Mouse (Mus musculus) urinary bladder, postnatal 10 days (tissue): ENCODE measurements around the gene Adora3.

ENCODE experiments used
- DNase-seq: peaks from one replicate; pipeline ENCODE4 v3.0.0; 2022; ENCODE audit warnings: low spot score

Adora3 gene

DNA sequence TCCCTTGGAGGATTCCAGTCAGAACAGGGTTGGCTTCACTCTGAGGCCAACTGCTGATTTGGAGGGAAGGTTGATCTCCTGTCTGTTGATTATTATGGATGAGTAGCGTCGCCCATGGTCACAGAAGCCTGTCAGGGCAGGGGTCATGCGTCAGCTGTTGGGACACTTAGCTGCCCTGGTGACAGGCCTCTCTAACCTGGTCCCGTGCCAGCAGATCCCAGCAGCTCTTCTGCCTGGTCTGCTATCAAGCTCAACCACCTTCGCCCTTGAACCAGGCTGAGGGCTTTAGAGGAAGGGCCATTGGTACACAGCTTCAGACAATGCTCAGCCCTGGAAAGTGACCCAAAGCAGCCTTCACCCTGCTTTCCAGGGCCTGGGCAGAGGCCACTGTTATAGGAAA is 5.4 kb downstream of the Adora3 start:
- DNase-seq = no peak

DNA sequence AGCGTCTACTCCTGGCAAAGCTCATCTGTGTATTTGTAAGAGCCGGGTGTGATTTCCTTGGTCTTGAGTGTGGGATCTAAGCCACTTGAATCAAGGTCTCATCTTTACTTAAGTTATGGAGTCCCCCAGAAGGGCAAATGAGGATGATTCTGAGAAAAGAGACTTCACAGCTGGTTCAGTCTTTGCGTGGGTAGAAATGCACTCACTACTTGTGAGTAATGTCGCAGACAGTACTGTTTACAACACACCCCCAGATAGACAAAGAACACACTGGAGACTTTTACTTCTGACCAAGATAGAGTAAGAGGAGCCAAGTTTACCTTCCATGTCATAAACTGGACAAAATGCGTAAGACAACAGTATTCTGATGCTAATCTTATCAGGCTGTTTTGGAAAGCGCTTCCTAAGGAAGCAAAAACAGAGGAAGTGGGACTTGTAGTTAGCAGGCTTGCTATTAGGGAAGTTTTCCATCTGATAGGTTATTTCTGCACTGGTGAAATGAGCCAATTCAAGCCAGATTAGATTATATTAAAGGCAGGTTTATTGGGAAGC is 6.7 kb downstream of the Adora3 start:
- DNase-seq = no peak

- no peak for DNase-seq
These were observed 7.3 kb downstream of the Adora3 start for GRCm38 (mm10) chr3:105877919-105878318.

DNA sequence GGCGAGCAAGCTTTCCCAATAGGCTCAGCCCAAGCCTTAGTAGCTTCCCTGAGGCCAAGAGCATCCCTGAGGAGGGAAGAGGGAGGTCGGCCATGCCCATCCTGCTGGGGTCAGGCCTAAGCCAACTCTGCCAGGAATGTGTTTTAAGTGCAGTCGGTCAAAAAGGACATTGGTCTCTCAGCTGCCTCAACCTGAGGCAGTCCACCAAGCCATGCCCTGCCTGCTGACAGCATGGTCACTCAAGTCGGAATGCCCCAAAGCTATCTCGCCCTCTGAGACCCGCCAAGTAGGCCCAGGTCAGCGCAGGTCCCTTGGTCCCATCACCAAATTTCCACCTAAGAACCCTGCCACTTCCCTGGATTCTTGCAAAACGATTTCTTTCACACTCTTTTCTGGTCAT is 8.1 kb downstream of the Adora3 start:
- no peak for DNase-seq

DNA sequence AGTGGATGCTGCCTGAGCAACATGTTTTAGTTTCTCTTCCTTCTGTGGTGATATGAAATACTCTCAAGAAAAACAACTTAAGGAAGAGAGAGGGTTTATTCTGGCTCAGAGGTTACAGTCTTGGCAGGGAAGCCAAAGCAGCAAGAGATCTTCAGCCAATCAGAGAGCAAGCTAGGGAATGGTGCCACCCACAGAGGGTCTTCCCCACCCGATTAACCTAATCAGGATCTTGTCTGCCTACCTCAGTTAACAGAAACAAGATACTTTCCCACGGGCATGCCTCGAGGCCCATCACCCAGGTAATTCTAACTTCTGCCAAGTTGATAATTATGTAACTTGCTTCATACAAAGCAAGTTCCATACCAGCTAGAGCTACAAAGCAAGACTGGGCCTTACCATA is 9.8 kb downstream of the Adora3 start:
- DNase-seq = no peak

GRCm38 (mm10) chr3:105882105-105882504 is 11.4 kb downstream of the Adora3 start:
- no peak for DNase-seq

DNA sequence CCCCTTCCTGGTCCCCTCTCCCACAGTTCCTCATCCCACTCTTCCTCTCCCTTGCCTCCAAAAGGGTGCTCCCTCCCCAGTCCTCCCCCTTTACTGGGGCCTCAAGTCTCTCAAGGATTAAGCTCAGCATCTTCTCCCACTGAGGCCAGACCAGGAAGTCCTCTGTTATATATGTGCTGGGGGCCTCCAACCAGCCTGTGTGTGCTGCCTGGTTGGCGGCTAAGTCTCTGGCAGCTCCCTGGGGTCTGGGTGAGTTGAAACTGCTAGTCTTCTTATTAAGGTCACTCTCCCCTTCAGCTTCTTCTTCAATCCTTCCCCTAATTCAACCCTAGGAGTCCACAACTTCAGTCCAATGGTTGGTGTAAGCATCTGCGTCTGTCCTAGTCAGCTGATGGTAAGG is 12.5 kb downstream of the Adora3 start:
- no peak for DNase-seq

DNA sequence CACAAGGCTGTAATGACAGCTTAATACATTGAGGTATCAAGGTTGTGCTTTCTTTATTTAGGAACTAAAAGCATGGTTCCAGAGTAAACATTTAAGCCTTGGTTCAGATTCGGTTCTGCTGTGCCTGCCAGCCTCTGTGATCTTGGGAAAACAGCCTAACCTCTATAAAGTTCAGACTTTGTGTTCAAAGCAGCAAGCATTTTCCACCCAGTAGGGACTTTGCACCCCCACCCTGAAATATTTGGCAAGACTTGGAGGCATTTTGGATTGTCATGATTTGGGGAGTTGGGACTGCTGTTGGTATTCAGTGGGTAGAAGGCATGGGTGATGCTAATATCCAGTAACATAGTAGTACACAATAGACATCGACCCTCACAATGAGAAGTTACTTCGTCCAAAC is 18.3 kb downstream of the Adora3 start:
- DNase-seq = no peak

DNA sequence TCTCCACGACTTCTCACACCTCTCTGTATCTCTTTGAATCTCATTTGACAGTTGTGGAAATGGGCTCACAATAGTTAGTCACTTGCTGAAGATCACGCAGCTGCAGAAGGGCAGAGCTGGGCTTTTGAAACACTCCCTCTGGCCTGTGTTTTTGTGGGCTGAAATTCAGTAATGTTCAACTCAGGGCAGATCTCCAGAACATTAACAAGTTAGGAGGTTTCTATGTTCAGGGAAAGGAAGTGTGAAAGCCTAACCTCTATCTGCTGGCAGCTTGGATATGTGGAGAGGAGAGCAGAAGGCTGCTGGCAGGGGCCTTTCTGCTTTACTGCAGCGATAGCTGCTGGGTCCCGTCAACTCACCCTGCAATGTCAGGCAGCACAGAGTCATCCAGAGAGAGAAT is 19.6 kb downstream of the Adora3 start:
- no peak for DNase-seq

DNA sequence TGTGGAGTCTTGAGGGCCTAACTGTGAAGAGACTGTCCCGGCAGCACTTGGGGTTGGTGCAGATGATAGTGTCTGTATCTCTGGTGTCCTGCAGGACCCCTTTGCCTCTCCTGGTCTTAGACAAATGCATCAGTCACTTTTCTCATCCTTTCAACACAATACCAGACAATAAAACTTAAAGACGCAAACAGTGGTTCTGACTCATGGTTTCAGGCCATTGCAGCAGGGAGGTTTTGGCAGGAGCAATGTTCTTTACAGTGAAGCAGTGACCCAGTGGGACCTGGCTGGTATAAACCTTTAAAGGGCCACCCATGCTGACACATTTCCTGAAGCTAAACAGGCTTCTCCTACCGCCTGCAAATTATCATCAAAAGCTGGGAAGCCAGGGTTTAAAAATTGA is 20.5 kb downstream of the Adora3 start:
- no peak for DNase-seq

DNA sequence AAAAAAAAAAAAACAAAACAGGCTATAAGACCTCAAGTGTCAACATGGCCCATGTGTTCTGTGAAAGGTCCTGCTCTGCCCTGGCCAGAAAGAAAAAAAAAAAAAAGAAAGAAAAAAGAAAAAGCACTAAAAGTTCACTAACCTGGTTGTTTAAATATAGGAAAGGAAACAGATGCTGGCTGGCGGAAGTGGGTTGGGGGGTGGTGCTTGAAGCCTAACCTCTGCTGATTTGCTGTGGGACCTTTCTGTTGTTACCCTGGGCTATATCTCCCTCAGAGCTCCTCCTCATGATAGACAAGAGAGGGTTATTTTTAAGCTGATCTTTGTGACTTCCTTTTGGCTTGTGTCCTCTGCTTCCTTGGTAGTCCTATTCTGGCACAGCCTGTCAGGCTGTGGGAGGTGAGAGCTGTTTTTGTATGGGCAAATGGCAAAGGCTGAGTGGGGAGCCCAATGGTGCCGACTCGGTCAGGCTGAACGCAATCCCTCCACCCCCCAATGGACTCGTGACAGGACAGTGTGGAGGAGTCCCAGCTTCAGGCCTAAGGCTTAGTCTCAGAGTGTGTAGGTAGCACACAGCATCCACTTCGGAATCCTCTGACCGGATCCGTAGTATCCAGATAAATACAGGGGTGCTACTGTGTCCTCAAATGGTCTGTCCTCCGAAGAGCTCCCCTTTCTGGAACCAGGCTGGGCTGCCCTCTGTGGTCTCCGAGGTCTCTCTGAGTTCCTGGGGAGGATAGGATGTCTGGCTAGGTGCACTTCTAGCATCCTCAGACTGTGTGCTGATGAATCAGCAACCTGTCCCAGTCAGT is 21.3 kb downstream of the Adora3 start:
- no peak for DNase-seq

- DNase-seq = no peak
These were observed 22.2 kb downstream of the Adora3 start for GRCm38 (mm10) chr3:105892572-105893495.

GRCm38 (mm10) chr3:105893941-105894391 is 23.3 kb downstream of the Adora3 start:
- DNase-seq = no peak

DNA sequence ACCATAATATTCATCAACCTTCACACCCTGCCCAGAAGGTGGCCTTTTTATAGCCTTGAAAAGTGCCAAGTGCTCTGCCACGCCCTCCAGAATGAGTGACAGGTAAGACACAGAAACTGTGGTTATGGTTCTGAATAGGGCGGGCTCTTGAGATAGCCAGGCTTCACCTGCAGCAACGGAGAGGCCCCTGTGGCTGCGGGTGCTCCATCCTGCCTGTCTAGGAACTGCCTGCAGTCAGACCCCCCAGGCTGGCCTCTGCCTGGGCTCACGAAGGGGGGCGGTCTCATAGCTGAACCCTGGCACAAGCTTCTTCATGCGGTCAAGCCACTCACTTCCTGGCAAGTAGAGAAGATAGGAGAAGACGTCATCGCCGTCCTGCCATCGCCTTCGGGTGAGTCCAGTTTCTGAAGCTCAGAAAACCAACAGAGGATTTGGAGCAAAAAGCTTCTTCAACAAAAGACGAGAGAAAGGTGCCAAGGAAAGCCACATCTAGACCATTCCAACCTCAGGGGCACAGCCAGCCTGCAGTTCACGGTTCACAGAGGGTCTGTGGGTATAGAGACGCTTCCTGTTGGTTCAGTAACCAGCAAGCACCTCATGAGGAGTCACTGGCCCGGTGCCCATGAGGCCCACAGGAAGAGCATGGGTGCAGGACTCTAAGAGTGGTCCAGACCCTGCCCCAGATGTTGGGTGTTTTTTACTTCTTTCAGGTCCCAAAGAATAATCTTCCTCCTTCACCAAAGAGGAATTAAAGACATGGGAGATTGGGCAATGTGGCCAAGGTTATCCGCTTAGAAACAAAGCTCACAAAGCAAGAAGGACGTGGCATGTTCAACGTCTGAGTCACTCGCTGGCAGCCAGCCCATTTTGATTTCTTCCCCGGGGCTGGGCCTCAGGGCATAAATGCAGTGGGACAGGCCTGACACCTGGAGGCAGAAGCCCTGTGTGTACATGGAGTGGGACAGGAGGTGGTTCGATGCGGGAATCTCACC is 24.2 kb downstream of the Adora3 start:
- peak; percentile 84 for DNase-seq

GRCm38 (mm10) chr3:105896811-105897210 is 26.2 kb downstream of the Adora3 start:
- DNase-seq = no peak

GRCm38 (mm10) chr3:105898325-105898724 is 27.7 kb downstream of the Adora3 start:
- no peak for DNase-seq

DNA sequence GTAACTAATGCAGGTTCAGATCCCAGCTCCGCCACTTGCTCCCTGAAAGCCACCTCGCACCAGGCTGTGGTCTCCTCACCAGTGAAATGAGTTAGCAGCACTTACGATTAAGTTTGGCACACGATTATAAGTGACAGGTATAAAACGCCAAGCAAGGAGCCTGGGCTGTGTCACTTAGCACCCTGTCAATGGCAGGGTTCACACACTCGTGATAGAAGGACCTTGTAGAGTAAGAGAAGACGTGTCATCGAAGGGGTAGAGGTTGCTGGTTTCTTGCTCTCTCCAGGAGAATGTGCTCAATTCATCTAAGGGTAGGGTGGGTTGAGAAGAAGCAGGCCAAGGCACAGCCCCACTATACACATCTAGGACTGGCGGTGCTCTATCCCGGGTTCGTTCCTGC is 28.2 kb downstream of the Adora3 start:
- DNase-seq = no peak

- DNase-seq = peak; percentile 45
These were observed 28.9 kb downstream of the Adora3 start for GRCm38 (mm10) chr3:105899394-105900147.

DNA sequence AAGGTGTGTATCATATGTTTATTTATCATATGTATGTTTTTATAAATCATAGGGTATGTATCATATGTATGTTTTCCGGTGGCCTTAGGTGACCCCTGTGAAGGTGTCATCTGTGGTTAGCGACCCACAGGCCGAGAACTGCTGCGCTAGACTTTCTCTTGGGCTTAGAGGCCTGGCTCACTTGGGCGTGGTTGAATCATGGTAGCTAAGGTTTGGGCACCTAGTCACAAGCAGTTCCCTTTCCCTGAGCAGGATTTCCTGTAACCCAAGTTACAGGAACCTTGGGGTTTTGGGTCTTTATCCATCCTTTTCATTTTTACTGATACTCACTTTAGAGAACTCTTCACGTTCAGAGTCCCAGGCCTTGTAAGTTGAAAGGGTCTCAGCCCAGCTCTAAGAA is 29.6 kb downstream of the Adora3 start:
- no peak for DNase-seq

DNA sequence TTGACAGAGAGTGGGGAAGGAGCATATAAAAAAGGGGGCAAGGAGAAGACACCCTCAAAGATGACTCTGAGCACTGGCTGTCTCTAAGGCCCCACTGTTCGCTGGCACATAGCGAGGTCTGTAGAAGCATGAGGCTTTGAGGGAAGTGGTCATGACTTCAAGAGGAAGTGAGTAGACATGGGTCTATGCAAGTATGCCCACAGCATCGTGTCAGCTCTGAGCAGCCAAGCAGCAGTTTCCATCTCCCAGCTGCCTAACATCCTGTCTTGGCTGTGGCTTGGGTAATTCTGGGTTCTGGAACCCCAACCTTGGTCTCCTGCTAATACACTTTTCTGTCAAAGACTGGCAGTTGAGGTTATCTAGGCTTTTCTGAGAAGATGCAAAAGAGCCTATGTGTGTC is 30.1 kb downstream of the Adora3 start:
- no peak for DNase-seq

DNA sequence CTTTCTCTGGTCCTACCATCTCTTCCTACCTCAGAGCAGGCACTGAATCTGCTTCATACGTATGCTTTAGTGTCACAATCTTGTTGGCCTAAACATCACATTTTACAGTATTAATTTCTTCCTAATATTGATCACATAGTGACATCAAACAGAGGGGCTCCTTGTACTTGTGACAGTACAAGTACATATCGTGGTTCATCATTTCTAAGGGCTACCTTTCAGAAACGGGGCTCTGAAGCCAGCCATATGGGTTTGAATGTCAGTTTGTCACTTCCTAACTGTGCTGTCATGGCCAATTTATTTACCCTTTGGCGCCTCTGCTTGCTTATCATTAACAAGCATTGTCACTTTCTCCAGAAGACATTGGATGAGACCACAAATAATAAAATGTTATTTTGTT is 30.8 kb downstream of the Adora3 start:
- DNase-seq = no peak
